Mouse (Mus musculus): ENCODE measurements around the gene Thumpd2. TPM values are rescaled to one million over a fixed set of nuclear protein-coding genes. Genes with fewer than 3 reads are reported as not detected.

Gene Thumpd2
- polyA plus RNA-seq (2012; rRNA removed; ENCODE audit: low replicate concordance): 1.6 and 2.6 TPM in 2 replicates

GRCm38 (mm10) chr17:81064979-81065311 lies at the start of gene Thumpd2:
TSS of gene Thumpd2 (minus strand) at chr17:81065082.

Other genes with a start within 250 kb of the Thumpd2 start
- 0.59 and 1.0 TPM in 2 replicates for gene Tmem178, start 120.5 kb downstream of the Thumpd2 start, polyA plus RNA-seq (2012; rRNA removed; ENCODE audit: low replicate concordance)